Mouse (Mus musculus) hindbrain, embryonic 13.5 days (tissue): ENCODE measurements around the gene Peli1. TPM values are rescaled to one million over a fixed set of nuclear protein-coding genes. Genes with fewer than 3 reads are reported as not detected.

Experiments
- ATAC-seq: fragments of 200-750 bp; cut with Nextera tagmentation; 2 replicates; pipeline ENCODE4 v1.8.0; 2017; ENCODE audit warnings: moderate TSS enrichment; ENCODE audit not compliant: low FRiP score
- H3K27ac ChIP-seq: fragments of 300-500 bp; sonication (generic); 2 replicates; pipeline ENCODE4 v1.5.1; 2015; ENCODE audit warnings: inconsistent platforms, mild to moderate bottlenecking, moderate library complexity
- H3K27me3 ChIP-seq: fragments of 300-500 bp; sonication (generic); 2 replicates; pipeline ENCODE4 v1.6.1; 2015; ENCODE audit warnings: mild to moderate bottlenecking, inconsistent platforms
- H3K36me3 ChIP-seq: fragments of 300-500 bp; sonication (generic); 2 replicates; pipeline ENCODE4 v1.6.1; 2015; ENCODE audit warnings: mild to moderate bottlenecking, inconsistent platforms
- H3K4me1 ChIP-seq: fragments of 300-500 bp; sonication (generic); replicated peaks from 2 replicates; pipeline ENCODE4 v1.6.1; 2015; ENCODE audit warnings: inconsistent platforms
- H3K4me2 ChIP-seq: fragments of 300-500 bp; sonication (generic); 2 replicates; pipeline ENCODE4 v1.6.1; 2015; ENCODE audit warnings: inconsistent platforms, mild to moderate bottlenecking, moderate library complexity
- H3K4me3 ChIP-seq: fragments of 300-500 bp; sonication (generic); 2 replicates; pipeline ENCODE4 v1.5.1; 2015; ENCODE audit warnings: mild to moderate bottlenecking, inconsistent platforms
- H3K9ac ChIP-seq: fragments of 300-500 bp; sonication (generic); 2 replicates; pipeline ENCODE4 v1.6.1; 2015; ENCODE audit warnings: mild to moderate bottlenecking, inconsistent platforms
- H3K9me3 ChIP-seq: fragments of 300-500 bp; sonication (generic); 2 replicates; pipeline ENCODE4 v1.6.1; 2016; ENCODE audit warnings: inconsistent platforms
- WGBS: fragments of 180-500 bp; shearing (Covaris S2); methylation state at CpG from one replicate; pipeline ENCODE4 v1.1.7; 2015; 5-methylcytosine and 5-hydroxymethylcytosine counted together
- polyA plus RNA-seq: library from polyadenylated mRNA; unstranded; fragments of >200 nt; fragmentation: Nextera tagmentation; extraction: Ambion mirVana; gene quantifications from 2 replicates; pipeline ENCODE4 v1.2.1, GENCODE M21; 2015

Peli1 gene
- polyA plus RNA-seq, 1 experiment from 2014 or later, result 87.1 TPM

- Histone ChIP-seq H3K9ac (no peak overlapping the region), H3K4me1 (no peaks in the 10 kb centered on the region), H3K4me2 (no peak overlapping the region), H3K27me3 (no peaks in the 10 kb centered on the region), H3K27ac (no peak overlapping the region), H3K36me3 (peaks cover 6% of the 10 kb centered on the region), H3K4me3 (no peak overlapping the region), H3K9me3 (0 out of 2 replicates have a peak, but pooled peaks cover 3% of the 10 kb centered on the region)
- no peak for ATAC-seq
- WGBS, result 94% methylated on average over 2 of the region's 2 CpGs
Observed at GRCm38 (mm10) chr11:21131692-21132091, 40.6 kb downstream of the Peli1 start.

- Histone ChIP-seq H3K36me3 (peaks cover 26% of the 10 kb centered on the region), H3K4me2 (no peak overlapping the region), H3K27ac (no peak overlapping the region), H3K27me3 (no peaks in the 10 kb centered on the region), H3K4me1 (no peaks in the 10 kb centered on the region), H3K9ac (no peak overlapping the region), H3K9me3 (no peaks in the 10 kb centered on the region), H3K4me3 (no peak overlapping the region)
- no peak for ATAC-seq
- WGBS, result 91% methylated on average over 2 of the region's 2 CpGs
Observed at GRCm38 (mm10) chr11:21134875-21135451, 43.9 kb downstream of the Peli1 start.

GRCm38 (mm10) chr11:21139453-21139852, 48.4 kb downstream of the Peli1 start:
- Histone ChIP-seq H3K4me3 (no peak overlapping the region), H3K9ac (no peak overlapping the region), H3K27ac (no peak overlapping the region), H3K4me2 (no peak overlapping the region), H3K36me3 (peaks cover 54% of the 10 kb centered on the region), H3K4me1 (no peaks in the 10 kb centered on the region), H3K9me3 (no peaks in the 10 kb centered on the region), H3K27me3 (no peaks in the 10 kb centered on the region)
- ATAC-seq, result no peak
- 97% methylated on average over 1 of the region's 1 CpGs for WGBS

- no peaks in the 10 kb centered on the region for H3K9me3 ChIP-seq
- H3K27me3 ChIP-seq, result no peaks in the 10 kb centered on the region
- H3K36me3 ChIP-seq, result peaks cover 55% of the 10 kb centered on the region
- no peaks in the 10 kb centered on the region for H3K4me1 ChIP-seq
- no peak overlapping the region for H3K4me3 ChIP-seq
- H3K9ac ChIP-seq, result no peak overlapping the region
- no peak overlapping the region for H3K4me2 ChIP-seq
- no peak overlapping the region for H3K27ac ChIP-seq
- 95% methylated on average over 7 of the region's 7 CpGs for WGBS
- no peak for ATAC-seq
Observed at GRCm38 (mm10) chr11:21141242-21141641, 50.2 kb downstream of the Peli1 start.

- no peaks in the 10 kb centered on the region for H3K27me3 ChIP-seq
- H3K36me3 ChIP-seq, result peaks cover 59% of the 10 kb centered on the region
- no peaks in the 10 kb centered on the region for H3K4me1 ChIP-seq
- no peak overlapping the region for H3K4me2 ChIP-seq
- no peaks in the 10 kb centered on the region for H3K9me3 ChIP-seq
- no peak overlapping the region for H3K27ac ChIP-seq
- H3K4me3 ChIP-seq, result no peak overlapping the region
- WGBS, result 95% methylated on average over 4 of the region's 4 CpGs
- H3K9ac ChIP-seq, result no peak overlapping the region
- ATAC-seq, result no peak
Observed at GRCm38 (mm10) chr11:21141755-21142154, 50.7 kb downstream of the Peli1 start.

GRCm38 (mm10) chr11:21149476-21149875, 58.4 kb downstream of the Peli1 start:
- H3K27me3 ChIP-seq, result no peaks in the 10 kb centered on the region
- no peak overlapping the region for H3K27ac ChIP-seq
- no peak overlapping the region for H3K9ac ChIP-seq
- WGBS, result 87% methylated on average over 4 of the region's 4 CpGs
- H3K4me1 ChIP-seq, result no peaks in the 10 kb centered on the region
- no peak for ATAC-seq
- no peaks in the 10 kb centered on the region for H3K9me3 ChIP-seq
- H3K36me3 ChIP-seq, result peaks cover 66% of the 10 kb centered on the region
- H3K4me3 ChIP-seq, result no peak overlapping the region
- H3K4me2 ChIP-seq, result no peak overlapping the region

- Histone ChIP-seq H3K27me3 (no peaks in the 10 kb centered on the region), H3K9me3 (no peaks in the 10 kb centered on the region), H3K4me3 (no peak overlapping the region), H3K36me3 (peaks cover 68% of the 10 kb centered on the region), H3K4me2 (no peak overlapping the region), H3K27ac (no peak overlapping the region), H3K4me1 (no peaks in the 10 kb centered on the region), H3K9ac (no peak overlapping the region)
- WGBS, result 95% methylated on average over 5 of the region's 5 CpGs
- no peak for ATAC-seq
Observed at GRCm38 (mm10) chr11:21150316-21150715, 59.2 kb downstream of the Peli1 start.

- no peak overlapping the region for H3K27ac ChIP-seq
- ATAC-seq, result no peak
- peaks cover 58% of the 10 kb centered on the region for H3K36me3 ChIP-seq
- H3K9ac ChIP-seq, result no peak overlapping the region
- no peaks in the 10 kb centered on the region for H3K27me3 ChIP-seq
- 96% methylated on average over 1 of the region's 1 CpGs for WGBS
- no peaks in the 10 kb centered on the region for H3K9me3 ChIP-seq
- no peaks in the 10 kb centered on the region for H3K4me1 ChIP-seq
- no peak overlapping the region for H3K4me3 ChIP-seq
- no peak overlapping the region for H3K4me2 ChIP-seq
Observed at GRCm38 (mm10) chr11:21151672-21152071, 60.6 kb downstream of the Peli1 start.

- Histone ChIP-seq H3K9ac (no peak overlapping the region), H3K27ac (no peak overlapping the region), H3K9me3 (no peaks in the 10 kb centered on the region), H3K36me3 (peaks cover 46% of the 10 kb centered on the region), H3K4me2 (no peak overlapping the region), H3K27me3 (no peaks in the 10 kb centered on the region), H3K4me1 (no peaks in the 10 kb centered on the region), H3K4me3 (no peak overlapping the region)
- ATAC-seq, result no peak
- 84% methylated on average over 4 of the region's 4 CpGs for WGBS
Observed at GRCm38 (mm10) chr11:21153111-21153510, 62.0 kb downstream of the Peli1 start.

- Histone ChIP-seq H3K4me1 (no peaks in the 10 kb centered on the region), H3K9ac (no peak overlapping the region), H3K9me3 (no peaks in the 10 kb centered on the region), H3K4me2 (no peak overlapping the region), H3K27me3 (no peaks in the 10 kb centered on the region), H3K4me3 (no peak overlapping the region), H3K36me3 (peaks cover 19% of the 10 kb centered on the region), H3K27ac (no peak overlapping the region)
- 80% methylated on average over 4 of the region's 4 CpGs for WGBS
- no peak for ATAC-seq
Observed at GRCm38 (mm10) chr11:21157595-21157994, 66.5 kb downstream of the Peli1 start.

GRCm38 (mm10) chr11:21162093-21162492, 71.0 kb downstream of the Peli1 start:
- WGBS, result 85% methylated on average over 5 of the region's 5 CpGs
- no peak for ATAC-seq
- H3K4me3 ChIP-seq, result no peak overlapping the region
- H3K27me3 ChIP-seq, result no peaks in the 10 kb centered on the region
- no peak overlapping the region for H3K4me2 ChIP-seq
- no peak overlapping the region for H3K27ac ChIP-seq
- H3K36me3 ChIP-seq, result no peaks in the 10 kb centered on the region
- no peak overlapping the region for H3K9ac ChIP-seq
- no peaks in the 10 kb centered on the region for H3K9me3 ChIP-seq
- H3K4me1 ChIP-seq, result peaks cover 19% of the 10 kb centered on the region

- ATAC-seq, result no peak
- Histone ChIP-seq H3K27me3 (no peaks in the 10 kb centered on the region), H3K4me1 (peaks cover 19% of the 10 kb centered on the region), H3K4me2 (no peak overlapping the region), H3K9ac (no peak overlapping the region), H3K27ac (no peak overlapping the region), H3K9me3 (no peaks in the 10 kb centered on the region), H3K4me3 (no peak overlapping the region), H3K36me3 (no peaks in the 10 kb centered on the region)
- WGBS, result 68% methylated on average over 7 of the region's 7 CpGs
Observed at GRCm38 (mm10) chr11:21163143-21163542, 72.1 kb downstream of the Peli1 start.

- Histone ChIP-seq H3K9ac (no peak overlapping the region), H3K36me3 (no peaks in the 10 kb centered on the region), H3K9me3 (no peaks in the 10 kb centered on the region), H3K27me3 (no peaks in the 10 kb centered on the region), H3K4me2 (no peak overlapping the region), H3K4me3 (no peak overlapping the region), H3K4me1 (peaks cover 19% of the 10 kb centered on the region), H3K27ac (no peak overlapping the region)
- no peak for ATAC-seq
- WGBS, result 11% methylated on average over 5 of the region's 5 CpGs
Observed at GRCm38 (mm10) chr11:21163673-21164072, 72.6 kb downstream of the Peli1 start.
